Mouse (Mus musculus) heart, embryonic 16.5 days (tissue): ENCODE data around the gene Pdcd1lg2. TPM values are rescaled to one million over a fixed set of nuclear protein-coding genes. Genes with fewer than 3 reads are reported as not detected.
A peak's percentile ranks its signal among the peaks of the same experiment; 100 is the strongest.

ENCODE experiments used
- ATAC-seq: fragments of 200-750 bp; cut with Nextera tagmentation; replicated peaks from 2 replicates; pipeline ENCODE4 v1.8.0; 2017; ENCODE audit warnings: moderate number of reproducible peaks; ENCODE audit not compliant: insufficient read depth, low FRiP score; ENCODE audit errors: extremely low read depth
- H3K27ac ChIP-seq: fragments of 300-500 bp; sonication (generic); 2 replicates; pipeline ENCODE4 v1.5.1; 2014; ENCODE audit warnings: mild to moderate bottlenecking, low read length, control low read depth, moderate library complexity
- H3K27me3 ChIP-seq: fragments of 300-500 bp; sonication (generic); 2 replicates; pipeline ENCODE4 v1.6.1; 2014; ENCODE audit warnings: low read length, mixed read lengths; ENCODE audit not compliant: control insufficient read depth, insufficient read depth
- H3K36me3 ChIP-seq: fragments of 300-500 bp; sonication (generic); 2 replicates; pipeline ENCODE4 v1.6.1; 2014; ENCODE audit not compliant: control insufficient read depth, insufficient read depth
- H3K4me1 ChIP-seq: fragments of 300-500 bp; sonication (generic); 2 replicates; pipeline ENCODE4 v1.6.1; 2014; ENCODE audit warnings: low read length, mixed read lengths; ENCODE audit not compliant: control insufficient read depth, insufficient read depth
- H3K4me2 ChIP-seq: fragments of 300-500 bp; sonication (generic); 2 replicates; pipeline ENCODE4 v1.6.1; 2014; ENCODE audit warnings: low read depth, mild to moderate bottlenecking, control low read depth, low read length
- H3K4me3 ChIP-seq: fragments of 300-500 bp; sonication (generic); 2 replicates; pipeline ENCODE4 v1.5.1; 2014; ENCODE audit warnings: mild to moderate bottlenecking, control low read depth, low read length
- H3K9ac ChIP-seq: fragments of 300-500 bp; sonication (generic); 2 replicates; pipeline ENCODE4 v1.6.1; 2014; ENCODE audit warnings: low read length, control low read depth
- H3K9me3 ChIP-seq: fragments of 300-500 bp; sonication (generic); replicated peaks from 2 replicates; pipeline ENCODE4 v1.6.1; 2016; ENCODE audit warnings: low read length; ENCODE audit not compliant: control insufficient read depth
- WGBS: fragments of 180-500 bp; shearing (Covaris S2); extraction: QIAGEN DNeasy Blood & Tissue Kit; methylation state at CpG from one replicate; pipeline ENCODE4 v1.1.7; 2014; 5-methylcytosine and 5-hydroxymethylcytosine counted together
- polyA plus RNA-seq: library from polyadenylated mRNA; unstranded; fragments of >200 nt; fragmentation: Nextera tagmentation; extraction: Ambion mirVana; gene quantifications from 2 replicates; pipeline ENCODE4 v1.2.1, GENCODE M21; 2015

Gene Pdcd1lg2
- polyA plus RNA-seq, 1 experiment from 2014 or later: 0.41 TPM

DNA sequence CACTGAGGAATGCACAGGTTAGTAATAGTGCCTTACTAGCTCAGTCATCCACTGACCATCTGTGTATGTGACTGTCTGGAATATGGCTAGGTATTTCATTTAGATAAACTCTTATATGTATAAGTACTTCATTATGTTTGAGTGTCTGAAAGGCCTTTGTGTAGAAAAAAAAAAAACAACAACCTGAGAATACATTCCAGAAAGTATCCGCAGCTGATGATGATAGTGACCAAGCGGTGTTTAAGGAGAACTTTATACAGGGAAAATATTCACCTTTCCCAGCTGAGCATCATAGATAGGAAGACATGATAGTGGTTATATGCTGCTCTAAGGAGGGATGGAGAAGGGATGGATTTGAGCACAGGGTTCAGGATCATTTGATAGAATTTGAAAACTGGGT lies 42.7 kb upstream of the Pdcd1lg2 start:
- Histone ChIP-seq H3K36me3 (no peaks in the 10 kb centered on the region), H3K27ac (no peak overlapping the region), H3K4me3 (no peak overlapping the region), H3K4me2 (no peak overlapping the region), H3K27me3 (no peaks in the 10 kb centered on the region), H3K9me3 (no peaks in the 10 kb centered on the region), H3K9ac (no peak overlapping the region), H3K4me1 (peaks cover 6% of the 10 kb centered on the region)
- WGBS: 80% methylated on average over 2 of the region's 2 CpGs
- no peak for ATAC-seq

DNA sequence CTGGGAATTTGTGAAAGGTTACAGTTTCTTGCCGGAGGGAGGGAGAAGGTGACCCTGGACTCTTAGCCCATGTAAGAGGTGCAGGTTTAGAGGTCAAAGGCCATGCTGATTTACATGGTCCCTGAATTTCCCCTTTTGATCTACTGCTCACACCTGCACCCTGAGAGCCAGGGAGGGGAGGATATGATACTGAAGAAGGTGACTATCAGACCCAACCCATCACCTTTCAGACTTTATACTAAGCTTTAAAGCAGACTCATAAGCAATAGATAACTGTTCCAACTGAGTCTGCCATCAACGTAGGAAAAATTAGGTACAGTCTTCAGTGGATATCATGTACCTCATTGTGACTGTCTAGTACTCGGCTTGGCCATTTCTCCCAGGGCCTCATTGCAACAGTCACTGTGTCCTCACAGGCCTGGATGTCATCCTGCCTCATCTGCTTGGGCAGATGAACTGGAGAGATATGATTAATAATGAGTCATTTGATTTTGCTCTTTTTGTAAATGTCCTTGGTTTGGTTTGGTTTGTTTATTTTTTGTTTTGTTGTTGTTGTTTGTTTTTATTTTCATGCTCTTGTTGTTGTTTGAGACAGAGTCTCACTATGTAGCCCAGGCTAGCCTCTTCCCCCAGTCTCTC lies 41.9 kb upstream of the Pdcd1lg2 start:
- Histone ChIP-seq H3K36me3 (no peaks in the 10 kb centered on the region), H3K4me1 (peaks cover 6% of the 10 kb centered on the region), H3K9me3 (no peaks in the 10 kb centered on the region), H3K4me2 (no peak overlapping the region), H3K9ac (no peak overlapping the region), H3K4me3 (no peak overlapping the region), H3K27me3 (no peaks in the 10 kb centered on the region), H3K27ac (no peak overlapping the region)
- WGBS: 82% methylated on average over 3 of the region's 3 CpGs
- ATAC-seq: no peak

DNA sequence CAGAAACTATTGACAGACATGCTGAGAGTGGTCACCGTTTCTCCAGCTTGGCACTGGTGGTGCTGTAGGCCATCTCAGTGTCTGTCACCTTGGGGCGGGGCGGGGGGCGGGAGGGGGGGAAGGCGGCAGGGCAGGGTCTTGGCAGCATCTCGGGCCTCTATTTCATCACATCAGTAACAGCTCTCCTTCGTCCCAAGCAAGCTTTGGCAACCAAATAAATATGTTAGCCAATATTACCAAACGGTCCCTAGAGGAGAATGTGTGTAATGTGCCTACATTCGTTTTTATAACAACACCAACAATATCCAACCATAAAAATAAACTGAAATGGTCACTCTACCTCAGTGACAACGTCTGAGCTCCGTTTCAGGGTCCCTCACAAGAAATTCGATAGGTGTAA lies 40.6 kb upstream of the Pdcd1lg2 start:
- Histone ChIP-seq H3K27ac (no peak overlapping the region), H3K4me2 (no peak overlapping the region), H3K36me3 (no peaks in the 10 kb centered on the region), H3K9me3 (no peaks in the 10 kb centered on the region), H3K9ac (no peak overlapping the region), H3K4me1 (peaks cover 6% of the 10 kb centered on the region), H3K27me3 (no peaks in the 10 kb centered on the region), H3K4me3 (no peak overlapping the region)
- no peak for ATAC-seq
- 62% methylated on average over 12 of the region's 12 CpGs for WGBS

DNA sequence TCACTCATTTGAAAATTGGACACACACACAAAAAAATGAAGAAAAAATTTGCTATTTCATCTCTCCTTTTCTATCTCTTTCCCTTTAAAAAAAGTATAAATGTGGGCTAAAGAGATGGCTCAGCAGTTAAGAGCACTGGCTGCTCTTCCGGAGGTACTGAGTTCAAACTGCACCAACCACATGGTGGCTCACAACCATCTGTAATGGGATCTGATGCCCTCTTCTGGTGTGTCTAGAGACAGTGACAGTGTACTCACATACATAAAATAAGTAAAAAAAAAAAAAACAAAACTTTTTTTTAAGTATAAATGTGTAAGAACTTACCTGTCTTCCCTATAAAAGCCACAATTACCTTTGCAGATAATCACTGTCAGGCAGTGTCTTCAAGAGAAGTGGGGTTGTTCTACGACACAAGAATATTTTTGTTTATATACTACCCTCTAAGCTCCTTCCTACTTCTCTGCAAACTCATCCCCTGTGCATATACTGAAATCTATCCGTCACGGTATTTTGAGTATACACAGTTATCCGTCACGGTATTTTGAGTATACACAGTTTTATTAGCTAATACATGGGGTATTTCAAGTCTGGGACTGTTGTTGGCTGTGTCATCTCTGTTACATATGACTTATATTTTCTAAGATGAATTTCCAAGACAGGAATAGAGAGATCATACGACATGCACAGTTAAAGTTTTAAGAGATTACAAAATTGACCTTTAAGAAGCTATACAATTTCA lies 40.0 kb upstream of the Pdcd1lg2 start:
- ATAC-seq: no peak
- H3K36me3 ChIP-seq: no peaks in the 10 kb centered on the region
- H3K9me3 ChIP-seq: no peaks in the 10 kb centered on the region
- H3K4me3 ChIP-seq: no peak overlapping the region
- H3K27me3 ChIP-seq: no peaks in the 10 kb centered on the region
- H3K4me1 ChIP-seq: peaks cover 6% of the 10 kb centered on the region
- WGBS: 88% methylated on average over 7 of the region's 7 CpGs
- no peak overlapping the region for H3K4me2 ChIP-seq
- no peak overlapping the region for H3K9ac ChIP-seq
- no peak overlapping the region for H3K27ac ChIP-seq

DNA sequence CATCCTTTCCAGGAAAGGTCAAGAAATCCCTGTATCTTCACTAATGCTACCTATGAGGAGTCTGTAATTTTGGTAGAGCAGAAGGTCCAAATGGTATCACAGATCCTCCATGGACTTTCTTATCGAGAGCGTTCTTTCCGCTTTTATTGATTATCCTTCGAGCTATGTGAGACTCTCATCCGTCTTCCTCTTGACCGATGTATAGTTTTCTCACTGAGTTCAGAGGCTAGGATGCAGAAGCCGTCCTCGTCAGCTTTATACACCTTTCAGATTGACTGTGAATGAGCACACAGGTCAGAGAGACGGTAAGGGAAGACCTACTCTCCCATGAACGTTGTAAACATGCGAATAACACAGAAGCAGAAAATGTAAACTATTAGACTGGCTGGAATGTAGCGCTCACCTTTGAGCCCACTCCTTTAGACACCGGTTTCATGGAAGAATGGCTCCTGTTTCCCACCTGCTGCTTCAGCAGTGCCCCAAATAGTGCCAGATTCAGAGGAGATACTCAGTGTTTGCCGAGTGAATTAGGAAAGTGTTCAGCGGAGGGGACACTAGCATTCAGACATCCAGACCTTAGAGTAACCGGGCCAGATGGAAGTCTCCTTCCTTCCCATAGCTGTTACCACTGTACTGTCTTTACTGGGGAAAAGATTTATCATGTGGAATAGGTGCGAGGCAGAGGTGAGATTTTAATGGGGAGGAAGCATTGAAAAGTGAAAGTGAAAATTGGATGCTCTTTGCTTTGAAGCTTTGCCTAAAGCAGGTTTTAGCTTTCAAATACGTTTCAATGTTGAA lies 39.2 kb upstream of the Pdcd1lg2 start:
- Histone ChIP-seq H3K27ac (0 out of 2 replicates have a peak overlapping the region, but pooled peaks have one; percentile 10), H3K27me3 (no peaks in the 10 kb centered on the region), H3K4me2 (peak overlapping the region; percentile 25), H3K4me3 (peak overlapping the region; percentile 24), H3K36me3 (no peaks in the 10 kb centered on the region), H3K9ac (peak overlapping the region; percentile 27; the same call in 1 of the 2 replicates), H3K9me3 (no peaks in the 10 kb centered on the region), H3K4me1 (peaks cover 6% of the 10 kb centered on the region)
- 75% methylated on average over 18 of the region's 18 CpGs for WGBS
- no peak for ATAC-seq

DNA sequence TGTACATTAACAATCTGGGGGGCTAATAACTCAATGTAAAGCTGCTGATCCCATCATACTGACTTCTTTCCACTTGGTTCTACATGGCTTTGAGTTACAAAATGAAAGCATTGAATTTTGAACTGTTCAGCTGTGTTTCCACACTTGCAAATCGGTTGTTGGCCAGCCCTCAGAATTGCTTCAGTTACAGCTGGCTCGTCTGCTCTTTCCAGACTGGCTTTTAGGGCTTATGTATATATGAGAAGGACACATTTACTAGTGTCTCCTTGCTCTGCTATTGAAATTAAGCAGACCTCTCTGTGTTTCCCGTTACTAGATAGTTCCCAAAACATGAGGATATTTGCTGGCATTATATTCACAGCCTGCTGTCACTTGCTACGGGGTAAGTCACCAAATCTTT lies 38.6 kb upstream of the Pdcd1lg2 start:
- H3K27me3 ChIP-seq: no peaks in the 10 kb centered on the region
- no peaks in the 10 kb centered on the region for H3K36me3 ChIP-seq
- no peak overlapping the region; the same call in 1 of the 2 replicates for H3K9ac ChIP-seq
- peak overlapping the region; percentile 25 for H3K4me2 ChIP-seq
- no peak overlapping the region for H3K27ac ChIP-seq
- ATAC-seq: no peak
- H3K4me1 ChIP-seq: peaks cover 3% of the 10 kb centered on the region; the same call in 1 of the 2 replicates
- H3K9me3 ChIP-seq: no peaks in the 10 kb centered on the region
- H3K4me3 ChIP-seq: no peak overlapping the region; the same call in 1 of the 2 replicates
- 61% methylated on average over 4 of the region's 4 CpGs for WGBS

DNA sequence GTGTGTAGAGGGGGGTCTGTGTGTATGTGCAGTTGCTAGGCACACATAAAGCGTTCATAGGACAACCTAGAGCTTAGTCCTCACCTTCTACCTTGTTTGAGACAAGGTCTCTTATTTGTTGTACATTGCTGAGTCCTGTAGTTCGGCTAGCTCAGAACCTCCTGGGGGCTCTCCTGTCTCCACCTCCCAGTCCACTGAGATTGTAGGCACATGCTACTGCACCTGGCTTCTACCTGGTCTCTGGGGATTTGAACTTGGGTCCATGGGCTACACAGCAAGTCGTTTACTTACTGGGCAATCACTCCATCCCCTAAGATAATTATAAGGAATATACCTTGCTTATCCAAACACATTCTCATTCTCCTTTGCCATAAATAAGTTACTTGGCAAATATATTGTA lies 38.1 kb upstream of the Pdcd1lg2 start:
- Histone ChIP-seq H3K27ac (no peak overlapping the region), H3K4me2 (no peak overlapping the region), H3K27me3 (no peaks in the 10 kb centered on the region), H3K4me3 (no peak overlapping the region), H3K36me3 (no peaks in the 10 kb centered on the region), H3K9me3 (no peaks in the 10 kb centered on the region), H3K4me1 (peaks cover under 1% of the 10 kb centered on the region; the same call in 1 of the 2 replicates), H3K9ac (no peak overlapping the region)
- no peak for ATAC-seq
- 86% methylated on average over 3 of the region's 3 CpGs for WGBS

DNA sequence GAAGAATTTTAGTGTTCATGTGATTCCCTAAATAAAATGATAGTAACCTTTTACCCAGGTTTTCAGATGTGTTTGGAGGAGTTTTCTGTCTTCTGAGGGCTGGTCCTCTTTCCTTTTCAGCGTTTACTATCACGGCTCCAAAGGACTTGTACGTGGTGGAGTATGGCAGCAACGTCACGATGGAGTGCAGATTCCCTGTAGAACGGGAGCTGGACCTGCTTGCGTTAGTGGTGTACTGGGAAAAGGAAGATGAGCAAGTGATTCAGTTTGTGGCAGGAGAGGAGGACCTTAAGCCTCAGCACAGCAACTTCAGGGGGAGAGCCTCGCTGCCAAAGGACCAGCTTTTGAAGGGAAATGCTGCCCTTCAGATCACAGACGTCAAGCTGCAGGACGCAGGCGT lies 37.3 kb upstream of the Pdcd1lg2 start:
- no peak overlapping the region for H3K27ac ChIP-seq
- H3K9ac ChIP-seq: peak overlapping the region; percentile 20; the same call in 1 of the 2 replicates

DNA sequence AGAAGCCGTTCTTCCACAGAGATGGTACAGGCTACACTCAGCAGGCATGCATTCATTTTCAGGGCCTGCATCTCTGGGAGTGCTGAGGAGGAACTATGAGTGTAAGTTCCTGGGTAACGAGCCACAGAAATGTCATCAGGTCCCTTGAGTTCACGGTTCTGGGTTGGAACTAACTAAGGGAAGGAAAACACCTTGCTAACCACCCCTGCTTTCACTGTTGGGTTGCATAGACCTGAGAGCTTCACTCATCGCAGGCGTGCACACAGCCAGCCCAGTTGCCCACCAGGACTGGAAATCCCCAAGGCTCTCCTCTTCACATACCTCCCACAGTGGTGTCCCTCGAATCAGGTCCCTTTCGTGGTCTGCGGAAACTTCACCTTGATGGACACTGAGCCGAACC lies 35.8 kb upstream of the Pdcd1lg2 start:
- H3K27me3 ChIP-seq: no peaks in the 10 kb centered on the region
- no peaks in the 10 kb centered on the region for H3K9me3 ChIP-seq
- H3K4me1 ChIP-seq: no peaks in the 10 kb centered on the region
- no peaks in the 10 kb centered on the region for H3K36me3 ChIP-seq
- ATAC-seq: no peak
- H3K4me3 ChIP-seq: no peak overlapping the region
- no peak overlapping the region for H3K27ac ChIP-seq
- H3K4me2 ChIP-seq: no peak overlapping the region
- H3K9ac ChIP-seq: no peak overlapping the region
- 87% methylated on average over 9 of the region's 9 CpGs for WGBS

More for the DNA sequence above, 37.3 kb upstream of the Pdcd1lg2 start:
- no peaks in the 10 kb centered on the region for H3K36me3 ChIP-seq
- H3K27me3 ChIP-seq: no peaks in the 10 kb centered on the region
- no peak overlapping the region; the same call in 1 of the 2 replicates for H3K4me3 ChIP-seq
- H3K9me3 ChIP-seq: no peaks in the 10 kb centered on the region
- no peaks in the 10 kb centered on the region for H3K4me1 ChIP-seq
- peak overlapping the region; percentile 51 for H3K4me2 ChIP-seq
- ATAC-seq: no peak
- WGBS: 38% methylated on average over 11 of the region's 11 CpGs
